9 mouse cellular contexts compared by ENCODE assay signal in the genomic region with DNA sequence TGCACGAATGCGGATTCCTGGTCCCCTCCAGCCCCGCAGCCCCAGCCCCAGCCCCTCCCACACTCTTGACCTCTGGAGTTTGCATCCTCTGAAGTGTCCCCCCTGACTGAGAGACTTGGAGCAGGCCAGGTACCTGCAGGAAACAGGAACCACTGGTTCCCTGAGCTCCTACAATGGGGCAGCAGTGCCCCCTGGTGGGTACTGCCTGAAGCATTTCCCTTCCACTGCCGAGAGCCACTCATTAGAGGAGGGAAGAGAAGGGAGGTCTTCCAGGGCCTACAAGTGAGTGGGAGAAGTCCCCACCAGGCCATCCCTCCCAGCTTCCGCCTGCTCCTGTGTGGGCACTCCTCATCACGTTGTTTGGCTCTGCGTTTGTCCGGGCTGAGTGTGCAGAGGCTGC. TPM values are rescaled to one million over a fixed set of nuclear protein-coding genes. Genes with fewer than 3 reads are reported as not detected.
A peak's percentile ranks its signal among the peaks of the same experiment; 100 is the strongest.
DNase-seq lines count a peak whose midpoint lies in the region; ATAC-seq and TF ChIP-seq lines count a peak whose summit lies in the region.
"Had no signal": no experiment of that assay in that cellular context is flagged by ENCODE, and none has a peak within 500 bp of the region (broad histone marks: within the 10 kb centered on the region; RNA-seq: fewer than 3 reads in every experiment).

No protein-coding gene starts in this region.

- no peak overlapping the region for H3K9ac ChIP-seq in forebrain, embryonic 13.5 days
- H3K9ac ChIP-seq in lung, embryonic 15.5 days: no peak overlapping the region
- H3K9ac ChIP-seq: limb, embryonic 15.5 days had no signal

- peaks cover 3% of the 10 kb centered on the region; the same call in 1 of the 2 replicates for H3K4me1 ChIP-seq in G1E (ENCODE audit: insufficient read depth, low read depth, low read length)
- 0 out of 2 replicates have a peak, but pooled peaks cover 3% of the 10 kb centered on the region for H3K4me1 ChIP-seq in forebrain, embryonic 13.5 days
- H3K4me1 ChIP-seq in lung, embryonic 15.5 days: no peaks in the 10 kb centered on the region

- ATAC-seq in G1E (ENCODE audit: extremely low read depth, insufficient number of reproducible peaks, low FRiP score, poor library complexity, severe bottlenecking): no peak
- ATAC-seq in cerebellum, adult (ENCODE audit: insufficient number of reproducible peaks, low FRiP score, low TSS enrichment): peak; percentile 50; the same call in 1 of the 2 replicates
- ATAC-seq in forebrain, embryonic 13.5 days: peak; percentile 60
- ATAC-seq in lung, embryonic 15.5 days (ENCODE audit: borderline replicate concordance, extremely low read depth, low FRiP score, low TSS enrichment): 0 out of 2 replicates have a peak, but pooled peaks have one; percentile 8

- H3K27ac ChIP-seq in forebrain, embryonic 13.5 days: no peak overlapping the region
- H3K27ac ChIP-seq in lung, embryonic 15.5 days: no peak overlapping the region
- H3K27ac ChIP-seq: limb, embryonic 15.5 days had no signal

- peak; percentile 50 for TF ChIP-seq CTCF in G1E (IDR thresholded peaks at IDR 0.05; ENCODE audit: low read depth, low read length)

- 12% methylated on average over 8 of the region's 8 CpGs for WGBS in forebrain, embryonic 13.5 days
- 7% methylated on average over 8 of the region's 8 CpGs for WGBS in lung, embryonic 15.5 days

- no peaks in the 10 kb centered on the region for H3K9me3 ChIP-seq in G1E (replicated peaks)
- H3K9me3 ChIP-seq in forebrain, embryonic 13.5 days (replicated peaks): no peaks in the 10 kb centered on the region
- H3K9me3 ChIP-seq in lung, embryonic 15.5 days: no peaks in the 10 kb centered on the region
- H3K9me3 ChIP-seq: limb, embryonic 15.5 days had no signal

- peak; percentile 47 for DNase-seq in G1E (ENCODE audit: low spot score)
- DNase-seq in heart, postnatal 36 days: peak; percentile 80 to 87
- peak; percentile 77 to 89 for DNase-seq in layer of hippocampus, adult 18-20 months (ENCODE audit: low spot score in 2 of 2)
- DNase-seq in ovary, postnatal 14 days (ENCODE audit: low spot score): peak; percentile 72
- peak; percentile 65 to 84 for DNase-seq in thymus, postnatal 10 days (ENCODE audit: low spot score in 2 of 2)

- no peak overlapping the region for H3K4me3 ChIP-seq in G1E (ENCODE audit: low read depth, low read length)
- no peak overlapping the region for H3K4me3 ChIP-seq in forebrain, embryonic 13.5 days
- H3K4me3 ChIP-seq in lung, embryonic 15.5 days: no peak overlapping the region
- H3K4me3 ChIP-seq: limb, embryonic 15.5 days had no signal

- peaks cover 38% of the 10 kb centered on the region for H3K27me3 ChIP-seq in G1E (ENCODE audit: insufficient read depth, low read length)
- no peaks in the 10 kb centered on the region for H3K27me3 ChIP-seq in forebrain, embryonic 13.5 days
- H3K27me3 ChIP-seq in lung, embryonic 15.5 days: no peaks in the 10 kb centered on the region

- intact Hi-C loops in heart, postnatal 36 days (cut with DNase I): loop anchor here (1.0 to 5.0 kb wide), 4 partner anchors 86 to 351 kb away; no protein-coding TSS in a partner anchor

- no peak overlapping the region for H3K4me2 ChIP-seq in forebrain, embryonic 13.5 days
- H3K4me2 ChIP-seq in lung, embryonic 15.5 days: no peak overlapping the region
- H3K4me2 ChIP-seq: limb, embryonic 15.5 days had no signal

- no peaks in the 10 kb centered on the region for H3K36me3 ChIP-seq in G1E (replicated peaks)
- no peaks in the 10 kb centered on the region for H3K36me3 ChIP-seq in forebrain, embryonic 13.5 days (ENCODE audit: poor library complexity, severe bottlenecking)
- H3K36me3 ChIP-seq in lung, embryonic 15.5 days: no peaks in the 10 kb centered on the region
- H3K36me3 ChIP-seq: limb, embryonic 15.5 days had no signal

RNA-seq across cellular contexts. Expression of a gene that starts 44.5 kb away (rescaled TPM):
- 30.6 TPM in 1 of 2 replicates, not detected in the other for total RNA-seq in G1E (2014; fragmentation: Nextera tagmentation)
- total RNA-seq in G1E (2017): 0.87 and 1.5 TPM in 2 replicates
- polyA plus RNA-seq in G1E (2012): 0.20 and 0.24 TPM in 2 replicates
- 12.0 and 14.8 TPM in 2 replicates for polyA plus RNA-seq in forebrain, embryonic 13.5 days (2015; fragmentation: Nextera tagmentation; extraction: Ambion mirVana)
- 10 to 100 TPM; 10.7 to 13.8 TPM for total RNA-seq in heart, postnatal 36 days (2021)
- 10 to 100 TPM; 22.4 to 23.5 TPM for total RNA-seq in layer of hippocampus, adult 18-20 months (2021)
- 50.3 and 59.2 TPM in 2 replicates for polyA plus RNA-seq in lung, embryonic 15.5 days (2015; fragmentation: Nextera tagmentation; extraction: Ambion mirVana)
